Mouse (Mus musculus): ENCODE measurements around the gene Gm20532.

- TF ChIP-seq POLR2A (IDR thresholded peaks at IDR 0.05; ENCODE audit: borderline replicate concordance, extremely low read depth, insufficient read depth, insufficient read length, poor library complexity, severe bottlenecking), result no peak
- no peak for TF ChIP-seq CTCF (IDR thresholded peaks at IDR 0.05; ENCODE audit: borderline replicate concordance, extremely low read depth, insufficient read depth, insufficient read length)
These were observed 36.6 kb upstream of the Gm20532 start for GRCm38 (mm10) chr2:26549801-26550200.

Measured in brain, embryonic 14.5 days (tissue).